Mouse (Mus musculus) heart, postnatal 0 days (tissue): ENCODE measurements around the gene Pxk.

Experiments used
- CTCF ChIP-seq: IDR thresholded peaks from 2 replicates; pipeline ENCODE4 v1.5.1; 2016; ENCODE audit warnings: antibody characterized with exemption, control low read depth, low read depth
- EP300 ChIP-seq: IDR thresholded peaks from 2 replicates; pipeline ENCODE4 v1.6.1; 2016; ENCODE audit warnings: antibody characterized with exemption, low read depth

DNA sequence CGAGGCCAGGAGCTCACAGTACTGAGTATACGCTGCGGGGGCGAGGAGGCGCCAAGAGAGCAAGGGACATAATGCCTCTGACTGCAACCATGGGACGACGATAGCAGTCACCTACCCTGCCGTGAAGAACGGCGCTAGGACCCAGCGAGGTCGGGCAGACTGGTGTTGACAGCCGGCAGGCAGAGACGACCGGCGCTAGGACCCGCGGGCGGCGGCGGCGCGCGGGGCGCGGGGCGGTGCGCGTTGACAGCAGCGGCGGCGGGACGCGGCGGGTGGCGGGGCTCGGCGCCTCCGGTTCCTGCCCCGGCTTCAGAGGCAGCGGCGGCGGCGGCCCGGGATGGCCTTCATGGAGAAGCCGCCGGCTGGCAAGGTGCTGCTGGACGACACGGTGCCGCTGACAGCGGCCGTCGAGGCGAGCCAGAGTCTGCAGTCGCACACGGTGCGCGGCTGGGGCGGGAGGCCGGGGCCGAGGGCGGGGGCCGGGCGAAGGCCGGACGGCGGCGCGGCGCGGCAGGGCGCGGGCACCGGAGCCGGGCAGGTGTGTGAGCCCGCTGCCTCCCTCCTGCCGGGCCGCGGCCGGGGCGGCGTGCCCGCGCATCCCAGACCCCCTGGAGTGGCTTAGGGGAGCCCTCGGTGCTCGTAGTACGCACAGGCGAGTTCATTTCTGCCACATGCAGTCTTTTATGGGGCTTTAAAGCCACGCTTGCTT, at the start of gene Pxk:
- TF ChIP-seq CTCF (no peak), EP300 (no peak)
